Mouse (Mus musculus): ENCODE measurements at regions not wholly inside any gene's neighbourhood (a gene's known extent, or its start where the extent isn't known, plus 50 kb on each side); places are given as distances from the start of the nearest gene placed in this dataset.

- no peak for ATAC-seq (replicated peaks; ENCODE audit: low read depth, poor library complexity, severe bottlenecking)
Observed at GRCm38 (mm10) chr9:76734387-76734786, 167.5 kb upstream of the Fam83b start.

- ATAC-seq (replicated peaks; ENCODE audit: low read depth, poor library complexity, severe bottlenecking): no peak
Observed at GRCm38 (mm10) chr9:76733812-76734211, 166.9 kb upstream of the Fam83b start.

- ATAC-seq (replicated peaks; ENCODE audit: low read depth, poor library complexity, severe bottlenecking): 0 out of 2 replicates have a peak, but pooled peaks have one; percentile 39
Observed at GRCm38 (mm10) chr9:76722881-76723280, 156.0 kb upstream of the Fam83b start.

- no peak for ATAC-seq (replicated peaks; ENCODE audit: low read depth, poor library complexity, severe bottlenecking)
Observed at GRCm38 (mm10) chr9:76715852-76716251, 148.9 kb upstream of the Fam83b start.

GRCm38 (mm10) chr9:76706451-76706850 lies 139.5 kb upstream of the Fam83b start:
- ATAC-seq (replicated peaks; ENCODE audit: low read depth, poor library complexity, severe bottlenecking): no peak

DNA sequence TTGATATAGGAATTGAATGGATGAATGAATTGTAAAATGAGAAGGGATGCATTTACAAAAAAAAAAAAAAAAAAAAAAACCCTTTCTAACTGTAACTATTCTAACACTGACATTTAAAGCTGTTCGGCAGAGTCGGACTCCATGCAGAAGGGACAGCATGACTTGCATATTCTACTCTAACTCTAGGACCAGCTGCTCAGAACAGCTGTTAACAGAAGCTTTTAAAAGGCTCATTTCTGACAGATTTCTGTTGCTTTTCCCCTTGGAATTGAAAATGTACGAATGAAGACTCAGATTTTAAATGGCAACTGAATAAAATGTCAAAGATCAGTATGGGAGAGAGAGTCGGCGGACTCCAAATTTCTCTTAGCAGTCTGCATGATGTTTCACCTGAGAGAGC lies 138.9 kb upstream of the Fam83b start:
- no peak for ATAC-seq (replicated peaks; ENCODE audit: low read depth, poor library complexity, severe bottlenecking)

- no peak for ATAC-seq (replicated peaks; ENCODE audit: low read depth, poor library complexity, severe bottlenecking)
Observed at GRCm38 (mm10) chr9:76695547-76695946, 128.6 kb upstream of the Fam83b start.

- ATAC-seq (replicated peaks; ENCODE audit: low read depth, poor library complexity, severe bottlenecking): no peak
Observed at GRCm38 (mm10) chr9:76692976-76693375, 126.1 kb upstream of the Fam83b start.

DNA sequence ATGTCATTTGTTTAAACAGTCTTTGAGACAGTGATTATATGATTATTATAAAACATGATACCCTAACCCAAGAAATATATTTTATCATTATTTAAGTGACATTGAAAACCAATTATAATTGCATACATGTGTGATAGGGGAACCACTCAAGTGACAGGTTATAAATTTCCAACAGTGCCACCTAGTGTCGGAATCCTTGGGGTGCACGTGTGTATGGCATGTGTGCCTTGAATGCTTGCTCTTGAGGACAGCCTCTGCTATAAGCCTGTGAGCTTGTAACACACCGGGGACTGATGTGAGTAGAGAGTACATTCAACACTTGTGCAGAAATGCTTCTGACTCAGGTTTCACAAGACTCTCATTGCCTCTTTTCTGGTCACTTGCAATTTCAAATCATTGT lies 93.9 kb upstream of the Fam83b start:
- ATAC-seq (replicated peaks; ENCODE audit: low read depth, poor library complexity, severe bottlenecking): peak; percentile 98

DNA sequence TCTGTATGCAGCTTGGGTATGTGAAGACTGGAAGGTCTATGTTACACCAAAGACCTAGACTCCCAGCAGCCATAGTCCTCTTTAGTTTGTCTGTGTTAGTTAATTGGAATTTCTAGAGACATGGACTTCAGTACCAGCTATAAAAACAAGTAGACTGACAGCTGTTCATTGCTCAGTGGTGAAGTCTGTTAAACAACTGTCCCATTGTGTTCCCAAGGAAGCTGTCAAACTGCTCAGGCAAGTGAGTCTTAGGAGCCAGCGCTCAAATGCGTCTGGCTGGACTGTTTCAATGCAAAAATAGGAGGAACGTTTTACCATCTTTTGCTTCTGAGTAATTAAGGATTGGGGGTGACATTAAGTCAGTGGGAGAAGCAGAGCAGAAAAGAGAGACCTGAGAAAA lies 92.9 kb upstream of the Fam83b start:
- ATAC-seq (replicated peaks; ENCODE audit: low read depth, poor library complexity, severe bottlenecking): no peak

- no peak for ATAC-seq (replicated peaks; ENCODE audit: low read depth, poor library complexity, severe bottlenecking)
Observed at GRCm38 (mm10) chr9:76653311-76653710, 86.4 kb upstream of the Fam83b start.

GRCm38 (mm10) chr9:76649484-76649883 lies 82.6 kb upstream of the Fam83b start:
- ATAC-seq (replicated peaks; ENCODE audit: low read depth, poor library complexity, severe bottlenecking): no peak

DNA sequence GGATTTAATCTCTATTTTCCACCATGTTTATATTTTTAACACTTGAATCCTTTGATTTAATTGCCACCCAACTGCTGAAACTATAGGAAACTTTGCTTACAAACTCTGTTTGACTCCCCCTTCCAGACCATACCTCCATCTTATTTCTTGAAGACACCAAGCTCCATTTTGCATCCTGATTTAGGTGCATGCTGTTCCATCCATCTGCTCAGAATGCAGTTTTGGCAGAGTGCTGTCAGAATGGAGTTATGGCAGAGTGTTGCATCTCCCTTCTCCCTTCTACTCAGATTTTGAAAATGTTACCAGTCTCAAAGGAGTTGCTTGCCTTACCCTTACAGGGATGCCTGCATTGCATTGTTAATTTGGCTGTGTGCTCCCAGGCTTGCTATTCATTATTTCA lies 79.5 kb upstream of the Fam83b start:
- no peak for ATAC-seq (replicated peaks; ENCODE audit: low read depth, poor library complexity, severe bottlenecking)
